Mouse (Mus musculus) ovary, postnatal 10 days (tissue): ENCODE measurements around the gene Accsl.

ENCODE experiments used
- DNase-seq: peaks from one replicate; pipeline ENCODE4 v3.0.0; 2022; ENCODE audit warnings: low spot score

The Accsl gene

GRCm38 (mm10) chr2:93869107-93869600, at the start of gene Accsl:
Accsl (minus strand) TSS chr2:93869157.
- no peak for DNase-seq

GRCm38 (mm10) chr2:93913552-93913951, 44.6 kb upstream of the Accsl start:
- DNase-seq: no peak

- no peak for DNase-seq
Measured at GRCm38 (mm10) chr2:93911942-93912341, 43.0 kb upstream of the Accsl start.

GRCm38 (mm10) chr2:93909716-93910115, 40.8 kb upstream of the Accsl start:
- no peak for DNase-seq

- DNase-seq: no peak
Measured at GRCm38 (mm10) chr2:93907519-93908294, 38.8 kb upstream of the Accsl start.

- no peak for DNase-seq
Measured at GRCm38 (mm10) chr2:93906316-93906715, 37.4 kb upstream of the Accsl start.

GRCm38 (mm10) chr2:93903415-93903814, 34.5 kb upstream of the Accsl start:
- DNase-seq: no peak

GRCm38 (mm10) chr2:93902680-93903305, 33.8 kb upstream of the Accsl start:
- DNase-seq: no peak

GRCm38 (mm10) chr2:93899397-93900380, 30.7 kb upstream of the Accsl start:
- no peak for DNase-seq

- DNase-seq: no peak
Measured at GRCm38 (mm10) chr2:93891611-93892280, 22.8 kb upstream of the Accsl start.

- DNase-seq: no peak
Measured at GRCm38 (mm10) chr2:93890143-93890542, 21.2 kb upstream of the Accsl start.

GRCm38 (mm10) chr2:93889071-93889470, 20.1 kb upstream of the Accsl start:
- no peak for DNase-seq

- DNase-seq: no peak
Measured at GRCm38 (mm10) chr2:93888366-93888765, 19.4 kb upstream of the Accsl start.

GRCm38 (mm10) chr2:93887273-93887672, 18.3 kb upstream of the Accsl start:
- DNase-seq: no peak

- no peak for DNase-seq
Measured at GRCm38 (mm10) chr2:93886013-93886794, 17.2 kb upstream of the Accsl start.

GRCm38 (mm10) chr2:93883066-93883465, 14.1 kb upstream of the Accsl start:
- DNase-seq: no peak

GRCm38 (mm10) chr2:93881640-93882367, 12.8 kb upstream of the Accsl start:
- no peak for DNase-seq

GRCm38 (mm10) chr2:93880981-93881380, 12.0 kb upstream of the Accsl start:
- DNase-seq: no peak

GRCm38 (mm10) chr2:93880450-93880849, 11.5 kb upstream of the Accsl start:
- DNase-seq: no peak

- DNase-seq: no peak
Measured at GRCm38 (mm10) chr2:93877005-93877404, 8.0 kb upstream of the Accsl start.
